Mouse (Mus musculus) small intestine, adult 10 weeks (tissue): ENCODE results near the gene Atp10a. TPM values are rescaled to one million over a fixed set of nuclear protein-coding genes. Genes with fewer than 3 reads are reported as not detected.

Source experiments
- polyA plus RNA-seq: library from polyadenylated mRNA; stranded (reverse); fragments of 350-450 nt; fragmentation: Illumina TruSeq; extraction: RNeasy Lipid Tissue Mini Kit (QIAGEN cat#74804); gene quantifications from one replicate; pipeline ENCODE4 v1.2.3, GENCODE M21; 2014; ENCODE audit warnings: low replicate concordance

Gene Atp10a
- polyA plus RNA-seq, result 0.82 TPM

GRCm38 (mm10) chr7:58655866-58656265 is at the start of gene Atp10a:
Gene Atp10a (plus strand): TSS chr7:58656166.

